Mouse (Mus musculus) cerebellum, postnatal 14 days (tissue): Measurements from ENCODE around the gene Olfr1417.

Experiments
- DNase-seq, 2 experiments: peaks; one replicate each; pipeline ENCODE4 v3.0.0; 2021; ENCODE audit warnings: mixed read lengths in 2 of 2

Olfr1417 gene

DNA sequence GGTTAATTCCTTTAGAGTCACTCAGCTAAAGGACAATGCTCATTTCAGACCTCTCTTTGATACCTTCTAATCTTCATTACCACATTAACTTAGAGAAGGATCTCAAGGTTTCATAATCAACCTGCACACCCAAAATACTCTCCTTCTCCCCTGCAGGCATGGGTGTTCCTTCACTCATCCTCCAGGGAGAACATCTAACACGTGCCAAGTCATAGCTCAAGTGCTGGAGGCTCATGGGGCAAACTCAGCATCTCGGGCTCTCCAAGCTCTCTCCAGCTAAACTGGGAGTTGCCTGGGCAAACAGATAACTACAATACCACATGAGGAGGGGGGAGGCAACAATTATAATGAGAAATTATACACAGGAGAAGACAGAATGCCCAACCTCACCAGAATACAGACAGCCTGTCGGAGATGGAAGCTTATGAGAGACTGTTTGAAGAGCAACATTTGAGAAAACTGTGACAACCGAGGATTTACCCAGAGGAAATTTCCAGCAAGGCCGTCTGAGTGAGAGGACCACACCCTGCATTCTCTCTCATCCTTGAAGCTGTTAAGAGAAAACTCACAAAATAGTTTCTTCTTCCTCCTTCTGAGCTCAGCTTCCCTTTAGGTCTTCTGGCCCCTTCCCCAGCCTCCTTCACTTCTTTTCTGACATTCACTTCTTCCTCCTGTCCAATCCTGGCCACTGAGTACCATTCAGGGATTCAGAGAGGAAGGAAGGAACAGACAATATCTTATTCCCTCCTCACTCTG, 28.8 kb downstream of the Olfr1417 start:
- DNase-seq, result no peak

DNA sequence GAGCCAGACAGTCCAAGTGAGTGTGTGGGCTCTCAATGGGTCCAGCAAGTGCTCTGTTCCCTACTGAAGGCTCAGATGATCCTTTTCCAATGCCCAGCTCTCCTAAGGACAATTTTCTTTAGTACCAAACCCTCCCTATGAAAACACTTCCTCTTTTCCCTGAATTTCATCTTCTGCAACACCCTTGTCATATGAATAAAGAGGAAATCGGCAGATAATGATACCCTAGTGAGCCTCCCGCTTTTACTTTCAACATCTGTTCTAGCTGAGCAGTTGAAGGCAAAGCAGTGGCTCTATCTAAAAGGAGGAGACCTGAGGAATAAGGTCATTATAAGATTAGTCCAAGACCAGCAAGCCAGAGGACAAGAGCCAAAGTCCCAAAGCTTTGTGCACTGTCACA, 30.6 kb downstream of the Olfr1417 start:
- no peak for DNase-seq

DNA sequence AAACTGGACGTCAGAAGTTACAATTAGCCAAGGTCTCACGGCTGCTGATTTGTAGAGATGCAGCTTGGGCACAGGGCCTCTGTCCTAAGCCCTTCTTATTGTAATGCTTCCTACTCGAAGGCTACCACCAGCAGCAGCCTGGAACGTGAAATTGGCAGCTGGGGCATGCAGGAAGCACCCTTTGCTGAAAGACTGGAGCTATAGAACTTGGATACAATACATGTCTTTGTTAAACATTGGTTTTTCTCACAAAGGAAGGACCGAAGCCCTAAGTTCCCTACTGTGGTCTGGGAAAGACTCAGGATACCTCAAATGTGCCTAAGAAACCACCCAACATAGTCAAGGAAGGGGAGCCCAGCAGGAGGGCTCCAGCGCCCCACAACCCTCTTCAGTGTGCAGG, 31.2 kb downstream of the Olfr1417 start:
- DNase-seq, result no peak

DNA sequence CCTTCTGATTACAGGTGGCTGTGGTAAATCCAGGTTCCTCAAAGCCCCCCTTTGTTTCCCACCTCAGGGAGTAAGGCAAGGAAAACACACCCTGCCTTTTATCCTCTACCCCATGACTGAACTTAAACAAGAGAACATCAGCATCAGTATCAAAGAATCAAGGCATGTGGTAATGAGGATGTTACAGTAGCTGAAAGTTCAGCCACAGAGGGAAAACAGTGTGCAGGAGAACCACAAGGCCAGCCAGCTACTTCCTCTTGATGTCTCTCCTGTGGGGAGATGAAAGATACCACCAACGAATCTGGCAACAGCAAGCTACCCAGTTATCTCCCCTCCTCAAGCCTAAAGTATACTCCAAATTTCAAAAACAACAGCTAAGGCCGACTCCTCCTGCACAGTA, 31.8 kb downstream of the Olfr1417 start:
- DNase-seq, result no peak

DNA sequence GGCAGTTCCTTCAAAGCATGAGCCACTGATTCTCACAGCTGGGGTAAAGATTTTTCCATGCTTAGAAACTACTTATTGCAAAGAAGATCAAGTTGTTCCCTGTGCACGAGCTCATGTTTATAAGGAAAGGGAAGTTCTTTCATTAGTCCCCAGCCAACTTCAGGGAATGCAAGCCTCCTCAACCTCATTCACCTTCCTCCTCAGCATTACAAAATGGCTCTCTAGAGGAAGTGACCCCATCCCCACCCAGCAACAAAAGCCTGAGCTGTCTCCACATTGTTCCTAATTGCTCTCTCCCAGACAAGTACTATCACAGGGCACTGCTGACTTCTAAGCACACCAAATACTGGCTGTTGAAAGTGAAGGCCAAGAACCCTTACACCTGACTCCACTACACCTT, 34.6 kb downstream of the Olfr1417 start:
- DNase-seq, result no peak

DNA sequence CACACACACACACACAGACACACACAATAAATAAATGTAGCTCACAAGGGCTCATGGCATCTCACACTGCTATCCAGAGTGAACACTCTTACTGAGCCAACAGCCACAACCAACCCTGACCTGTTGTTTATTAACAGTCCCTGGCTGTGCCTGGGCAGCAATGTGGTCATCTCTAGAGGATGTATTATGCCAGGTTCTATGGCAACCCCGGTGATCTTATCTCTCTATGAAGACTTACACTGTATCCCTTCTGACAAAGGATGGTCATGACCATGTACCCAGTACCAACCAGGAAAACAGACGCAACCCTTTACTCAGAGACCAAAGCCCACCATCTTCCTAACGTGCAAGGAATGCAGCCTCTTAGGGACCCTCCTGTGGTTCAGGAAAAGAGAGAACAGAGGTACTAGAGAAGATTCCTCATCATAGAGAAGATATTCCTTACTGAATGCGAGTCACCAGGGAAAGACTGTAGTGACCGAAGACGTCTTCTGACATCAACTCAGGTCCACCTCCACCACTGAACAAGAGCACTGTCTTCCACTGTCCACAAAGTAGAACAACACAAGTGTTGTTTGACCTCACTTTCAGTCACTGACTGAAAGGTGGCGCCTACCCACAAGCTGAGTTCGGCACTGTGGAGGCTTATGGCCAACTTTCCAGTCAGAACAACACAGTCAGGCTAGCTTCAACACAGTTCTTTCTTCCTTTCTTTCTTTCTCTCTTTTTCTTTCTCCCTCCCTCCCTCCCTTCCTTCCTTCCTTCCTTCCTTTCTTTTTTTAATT, 38.3 kb downstream of the Olfr1417 start:
- no peak for DNase-seq

DNA sequence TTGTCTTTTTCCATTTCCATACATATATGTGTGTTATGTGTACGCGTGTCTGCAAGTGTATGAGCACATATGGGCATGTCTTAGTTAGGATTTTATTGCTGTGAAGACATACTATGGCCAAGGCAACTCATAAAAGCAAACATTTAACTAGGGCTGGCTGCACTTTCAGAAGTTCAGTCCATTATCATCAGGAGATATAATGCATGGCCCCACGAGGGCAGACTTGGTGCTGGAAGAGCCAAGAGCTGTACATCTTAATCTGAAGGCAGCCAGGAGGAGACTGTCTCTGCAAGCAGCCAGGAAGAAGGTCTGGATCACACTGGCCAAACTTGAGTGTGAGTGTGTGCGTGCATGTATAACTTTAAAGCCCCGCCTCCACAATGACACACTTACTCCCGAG, 44.6 kb downstream of the Olfr1417 start:
- DNase-seq, result no peak

DNA sequence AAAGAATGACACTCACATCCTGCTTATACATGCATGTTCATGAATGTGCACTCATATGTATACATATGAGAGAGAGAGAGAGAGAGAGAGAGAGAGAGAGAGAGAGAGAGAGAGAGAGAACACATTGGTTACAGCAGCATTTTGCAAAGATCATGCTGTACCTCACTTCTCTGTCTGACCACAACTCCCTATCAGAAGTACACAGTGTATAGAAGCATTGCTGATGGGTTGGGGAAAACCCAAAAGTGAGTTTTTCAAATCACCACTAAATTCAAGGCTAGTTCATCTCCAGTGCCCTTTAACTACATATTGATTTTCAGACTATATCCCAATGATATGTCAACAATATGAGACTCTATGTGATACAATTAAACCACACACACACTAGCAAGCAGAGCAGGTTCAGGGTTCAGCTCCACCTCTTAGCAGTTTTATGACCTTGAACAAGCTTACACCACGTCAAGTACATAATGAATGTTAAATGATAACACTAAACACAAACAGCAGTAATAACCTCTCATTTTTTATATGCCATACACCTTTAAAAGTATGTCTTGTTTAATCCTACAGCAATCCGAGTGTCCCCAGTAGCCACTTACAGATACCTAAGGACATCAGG, 45.2 kb downstream of the Olfr1417 start:
- DNase-seq, result no peak

DNA sequence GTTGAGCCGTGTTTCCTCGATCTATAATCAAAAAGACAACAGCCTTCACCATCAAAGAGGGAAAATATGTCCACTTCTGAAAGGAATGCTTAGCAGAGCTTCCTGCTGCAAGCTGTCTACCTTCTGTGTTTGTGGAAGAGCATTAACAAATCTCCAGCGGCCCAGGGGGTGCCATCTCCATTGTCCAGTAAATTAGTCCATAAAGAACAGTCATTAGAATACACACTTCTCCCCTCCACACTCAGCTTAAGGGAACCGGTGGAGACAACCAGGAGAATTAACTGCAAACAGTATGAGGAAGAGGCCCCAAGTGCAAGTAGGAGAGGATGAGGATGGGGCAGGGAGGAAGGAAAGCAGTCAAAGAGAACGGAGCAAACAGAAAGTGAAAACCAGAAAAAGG, 47.2 kb downstream of the Olfr1417 start:
- DNase-seq, result no peak

DNA sequence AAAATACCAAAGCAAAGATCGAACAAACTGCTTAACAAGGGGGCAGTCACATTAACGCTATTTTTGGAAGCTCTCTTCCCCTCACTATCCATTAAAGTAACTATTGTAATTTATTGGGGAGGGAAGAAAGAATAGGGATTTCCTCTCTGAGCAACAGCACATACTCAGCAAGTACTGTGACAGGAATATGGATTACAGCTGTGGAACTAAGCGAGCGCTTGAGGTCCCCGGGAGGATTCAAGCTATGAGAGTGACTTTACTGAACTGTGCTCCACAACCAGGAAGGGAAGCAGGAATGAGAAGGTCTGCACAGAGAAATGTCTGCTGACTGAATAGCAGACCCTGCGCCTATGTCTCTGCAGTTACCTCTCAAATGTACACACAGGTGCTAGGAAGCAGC, 50.1 kb downstream of the Olfr1417 start:
- no peak for DNase-seq

DNA sequence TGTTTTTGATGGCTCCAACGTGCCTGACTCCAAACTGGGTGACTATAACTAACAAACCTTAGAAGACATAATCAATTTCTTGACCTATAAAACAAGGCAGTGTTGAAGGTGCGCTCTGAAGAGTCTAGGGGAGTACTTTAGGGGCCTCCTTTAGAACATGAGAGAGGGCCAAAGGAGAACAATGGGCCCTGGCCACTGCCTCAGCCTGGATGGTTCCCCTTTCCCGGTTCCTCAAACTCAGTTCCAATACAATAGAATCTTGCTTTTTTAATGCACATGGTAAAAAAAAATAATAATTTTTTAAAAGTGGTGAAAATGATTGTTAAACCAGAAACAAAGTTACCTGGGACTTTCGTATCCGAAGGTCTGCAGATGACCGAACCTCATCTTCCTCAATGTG, 51.2 kb downstream of the Olfr1417 start:
- DNase-seq, result no peak

DNA sequence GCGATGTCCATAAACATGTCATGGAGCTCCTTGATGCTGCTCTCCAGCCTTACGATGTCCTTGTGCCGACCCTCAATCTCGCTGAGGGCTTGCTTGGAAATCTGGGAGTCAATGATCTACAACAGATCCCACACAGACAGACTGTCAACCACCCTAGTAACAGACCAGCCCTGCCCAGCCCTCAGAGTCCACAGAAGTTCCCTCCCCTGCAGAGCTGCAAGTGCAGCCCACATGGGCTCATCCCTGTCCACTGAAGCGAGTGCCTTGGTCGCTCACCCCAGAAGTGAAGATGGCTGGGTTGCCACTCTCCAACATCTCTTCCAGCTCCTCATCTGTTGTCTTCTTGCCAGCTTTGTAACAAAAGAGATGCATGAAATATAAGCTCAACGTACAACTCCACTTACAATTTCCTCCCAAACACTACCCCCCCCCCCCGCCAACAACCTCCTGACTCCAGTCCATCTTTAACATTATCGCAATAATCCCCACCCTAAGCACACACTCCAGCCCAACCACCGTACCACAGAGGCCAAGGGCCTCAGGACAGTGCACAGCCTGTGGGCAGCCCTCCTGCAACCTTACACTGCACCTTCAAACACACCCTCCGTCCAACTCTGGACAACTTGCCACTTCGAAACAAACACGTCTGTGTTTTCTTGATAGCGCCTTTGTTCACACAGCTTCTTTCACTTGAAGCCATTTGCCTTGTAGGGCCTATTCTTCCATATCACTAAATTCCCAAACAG, 53.4 kb downstream of the Olfr1417 start:
- no peak for DNase-seq

DNA sequence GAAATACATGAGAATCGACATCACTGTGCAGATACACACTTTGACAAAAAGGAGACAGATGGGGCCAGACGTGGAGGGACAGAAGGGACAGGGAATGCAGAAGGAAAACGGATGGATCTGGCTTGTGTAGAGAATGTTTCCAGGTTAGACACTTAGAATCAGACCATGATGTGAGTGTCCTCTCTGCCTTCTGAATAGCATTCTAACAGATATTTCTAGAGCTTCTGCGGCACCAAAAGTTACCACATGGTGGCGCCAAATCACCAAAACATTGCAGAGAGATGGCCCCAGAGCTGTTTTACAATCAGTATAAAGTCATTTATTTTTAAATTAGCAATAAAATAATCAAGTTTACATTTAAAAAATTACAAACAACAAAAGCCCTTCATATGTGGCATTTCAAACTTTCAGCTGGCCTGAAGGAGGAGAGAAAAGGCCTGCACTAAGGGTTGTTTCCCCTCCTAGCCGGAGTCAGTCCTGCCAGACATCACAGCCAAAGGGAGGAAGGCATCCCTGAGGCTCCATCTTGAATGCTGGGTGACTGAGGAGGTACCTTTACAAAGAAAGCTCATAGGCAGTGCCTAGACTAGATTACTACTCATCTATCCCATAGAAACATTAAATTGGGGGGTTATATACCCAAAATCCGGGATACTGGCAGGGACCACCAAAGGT, 61.7 kb downstream of the Olfr1417 start:
- DNase-seq, result peak; percentile 77 to 82
